Mouse (Mus musculus): ENCODE results near the gene Slc2a1.

Slc2a1 gene

GRCm38 (mm10) chr4:119180133-119180707 is 71.7 kb downstream of the Slc2a1 start:
- DNase-seq: no peak

GRCm38 (mm10) chr4:119181456-119181855 is 72.9 kb downstream of the Slc2a1 start:
- peak; percentile 94 for DNase-seq

- no peak for DNase-seq
Measured at GRCm38 (mm10) chr4:119183525-119183924, 75.0 kb downstream of the Slc2a1 start.

- peak; percentile 83 for DNase-seq
Measured at GRCm38 (mm10) chr4:119185771-119186170, 77.3 kb downstream of the Slc2a1 start.
